Mouse (Mus musculus) midbrain, embryonic 16.5 days (tissue): ENCODE measurements around the gene Krt31. TPM values are rescaled to one million over a fixed set of nuclear protein-coding genes. Genes with fewer than 3 reads are reported as not detected.

ENCODE experiments used
- ATAC-seq: fragments of 200-750 bp; cut with Nextera tagmentation; 2 replicates; pipeline ENCODE4 v1.8.0; 2017; ENCODE audit warnings: moderate TSS enrichment
- H3K27ac ChIP-seq: fragments of 300-500 bp; sonication (generic); 2 replicates; pipeline ENCODE4 v1.5.1; 2014; ENCODE audit warnings: mild to moderate bottlenecking, low read length, mixed read lengths
- H3K27me3 ChIP-seq: fragments of 300-500 bp; sonication (generic); 2 replicates; pipeline ENCODE4 v1.6.1; 2014; ENCODE audit warnings: low read depth, low read length, mixed read lengths; ENCODE audit not compliant: control insufficient read depth, insufficient read depth
- H3K36me3 ChIP-seq: fragments of 300-500 bp; sonication (generic); 2 replicates; pipeline ENCODE4 v1.6.1; 2014; ENCODE audit warnings: mild to moderate bottlenecking, low read length, moderate library complexity, mixed read lengths; ENCODE audit not compliant: control insufficient read depth, insufficient read depth
- H3K4me1 ChIP-seq: fragments of 300-500 bp; sonication (generic); 2 replicates; pipeline ENCODE4 v1.6.1; 2014; ENCODE audit warnings: mild to moderate bottlenecking, low read length, mixed read lengths; ENCODE audit not compliant: control insufficient read depth, insufficient read depth
- H3K4me2 ChIP-seq: fragments of 300-500 bp; sonication (generic); 2 replicates; pipeline ENCODE4 v1.6.1; 2014; ENCODE audit warnings: mild to moderate bottlenecking, low read length, mixed read lengths
- H3K4me3 ChIP-seq: fragments of 300-500 bp; sonication (generic); 2 replicates; pipeline ENCODE4 v1.5.1; 2014; ENCODE audit warnings: low read depth, mild to moderate bottlenecking, low read length, moderate library complexity, mixed read lengths
- H3K9ac ChIP-seq: fragments of 300-500 bp; sonication (generic); 2 replicates; pipeline ENCODE4 v1.6.1; 2014; ENCODE audit warnings: low read depth, low read length, mixed read lengths
- H3K9me3 ChIP-seq: fragments of 300-500 bp; sonication (generic); replicated peaks from 2 replicates; pipeline ENCODE4 v1.6.1; 2014; ENCODE audit warnings: mild to moderate bottlenecking, low read length, mixed read lengths; ENCODE audit not compliant: control insufficient read depth, poor library complexity, severe bottlenecking
- WGBS: fragments of 180-500 bp; shearing (Covaris S2); extraction: QIAGEN DNeasy Blood & Tissue Kit; methylation state at CpG from one replicate; pipeline ENCODE4 v1.1.7; 2014; 5-methylcytosine and 5-hydroxymethylcytosine counted together
- polyA plus RNA-seq: library from polyadenylated mRNA; unstranded; fragments of >200 nt; fragmentation: Nextera tagmentation; extraction: Ambion mirVana; gene quantifications from 2 replicates; pipeline ENCODE4 v1.2.1, GENCODE M21; 2015

Krt31 gene
- not detected in 2 replicates for polyA plus RNA-seq

- Histone ChIP-seq H3K4me1 (no peaks in the 10 kb centered on the region), H3K9me3 (no peaks in the 10 kb centered on the region), H3K4me2 (no peak within 1 kb of the TSS), H3K27me3 (no peaks in the 10 kb centered on the region), H3K36me3 (no peaks in the 10 kb centered on the region), H3K9ac (no peak within 1 kb of the TSS), H3K4me3 (no peak within 1 kb of the TSS), H3K27ac (no peak within 1 kb of the TSS)
- 81% methylated on average over 3 of the region's 3 CpGs for WGBS
- ATAC-seq: no peak
Observed at GRCm38 (mm10) chr11:100050451-100050850, at the start of gene Krt31. TSS of gene Krt31 (minus strand) at chr11:100050551.

GRCm38 (mm10) chr11:100097819-100098218 lies 47.5 kb upstream of the Krt31 start:
- no peaks in the 10 kb centered on the region for H3K36me3 ChIP-seq
- no peak overlapping the region for H3K4me3 ChIP-seq
- H3K4me2 ChIP-seq: no peak overlapping the region
- no peaks in the 10 kb centered on the region for H3K27me3 ChIP-seq
- H3K9me3 ChIP-seq: no peaks in the 10 kb centered on the region
- no peaks in the 10 kb centered on the region for H3K4me1 ChIP-seq
- 72% methylated on average over 9 of the region's 9 CpGs for WGBS
- H3K9ac ChIP-seq: no peak overlapping the region
- no peak for ATAC-seq
- no peak overlapping the region for H3K27ac ChIP-seq

- no peaks in the 10 kb centered on the region for H3K36me3 ChIP-seq
- 90% methylated on average over 9 of the region's 9 CpGs for WGBS
- no peak within 1 kb of the TSS for H3K27ac ChIP-seq
- H3K4me2 ChIP-seq: no peak within 1 kb of the TSS
- no peak within 1 kb of the TSS for H3K4me3 ChIP-seq
- H3K9me3 ChIP-seq: no peaks in the 10 kb centered on the region
- H3K27me3 ChIP-seq: no peaks in the 10 kb centered on the region
- no peaks in the 10 kb centered on the region for H3K4me1 ChIP-seq
- no peak for ATAC-seq
- no peak within 1 kb of the TSS for H3K9ac ChIP-seq
Observed at GRCm38 (mm10) chr11:100096141-100096540, 45.8 kb upstream of the Krt31 start, which contains the start of gene Krt35. TSS of gene Krt35 (minus strand) at chr11:100096241.

GRCm38 (mm10) chr11:100088378-100089025 lies 38.2 kb upstream of the Krt31 start:
- H3K9me3 ChIP-seq: 0 out of 2 replicates have a peak, but pooled peaks cover 2% of the 10 kb centered on the region
- H3K9ac ChIP-seq: no peak overlapping the region
- H3K4me3 ChIP-seq: no peak overlapping the region
- no peak overlapping the region for H3K27ac ChIP-seq
- H3K4me2 ChIP-seq: no peak overlapping the region
- no peaks in the 10 kb centered on the region for H3K27me3 ChIP-seq
- no peaks in the 10 kb centered on the region for H3K4me1 ChIP-seq
- ATAC-seq: no peak
- H3K36me3 ChIP-seq: no peaks in the 10 kb centered on the region
- WGBS: 76% methylated on average over 7 of the region's 7 CpGs

- no peaks in the 10 kb centered on the region for H3K4me1 ChIP-seq
- 0 out of 2 replicates have a peak, but pooled peaks cover 2% of the 10 kb centered on the region for H3K9me3 ChIP-seq
- no peak within 1 kb of the TSS for H3K27ac ChIP-seq
- no peak for ATAC-seq
- 95% methylated on average over 10 of the region's 10 CpGs for WGBS
- H3K9ac ChIP-seq: no peak within 1 kb of the TSS
- no peak within 1 kb of the TSS for H3K4me3 ChIP-seq
- no peak within 1 kb of the TSS for H3K4me2 ChIP-seq
- H3K36me3 ChIP-seq: no peaks in the 10 kb centered on the region
- no peaks in the 10 kb centered on the region for H3K27me3 ChIP-seq
Observed at GRCm38 (mm10) chr11:100087861-100088260, 37.5 kb upstream of the Krt31 start, which contains the start of gene Krt32. TSS of gene Krt32 (minus strand) at chr11:100088226.

GRCm38 (mm10) chr11:100073873-100074272 lies 23.5 kb upstream of the Krt31 start:
- 61% methylated on average over 1 of the region's 1 CpGs for WGBS
- no peak overlapping the region for H3K9ac ChIP-seq
- ATAC-seq: no peak
- no peaks in the 10 kb centered on the region for H3K36me3 ChIP-seq
- H3K4me3 ChIP-seq: no peak overlapping the region
- no peak overlapping the region for H3K27ac ChIP-seq
- no peaks in the 10 kb centered on the region for H3K27me3 ChIP-seq
- H3K9me3 ChIP-seq: no peaks in the 10 kb centered on the region
- H3K4me1 ChIP-seq: no peaks in the 10 kb centered on the region
- no peak overlapping the region for H3K4me2 ChIP-seq

GRCm38 (mm10) chr11:100067293-100068036 lies 17.1 kb upstream of the Krt31 start:
- no peaks in the 10 kb centered on the region for H3K36me3 ChIP-seq
- no peaks in the 10 kb centered on the region for H3K9me3 ChIP-seq
- no peak overlapping the region for H3K4me3 ChIP-seq
- no peak for ATAC-seq
- no peak overlapping the region for H3K9ac ChIP-seq
- H3K27ac ChIP-seq: no peak overlapping the region
- 93% methylated on average over 17 of the region's 17 CpGs for WGBS
- H3K4me2 ChIP-seq: no peak overlapping the region
- H3K27me3 ChIP-seq: no peaks in the 10 kb centered on the region
- H3K4me1 ChIP-seq: no peaks in the 10 kb centered on the region; the same call in 1 of the 2 replicates

GRCm38 (mm10) chr11:100066236-100067010 lies 16.1 kb upstream of the Krt31 start:
- no peak overlapping the region for H3K4me2 ChIP-seq
- H3K4me1 ChIP-seq: no peaks in the 10 kb centered on the region; the same call in 1 of the 2 replicates
- no peaks in the 10 kb centered on the region for H3K36me3 ChIP-seq
- no peak overlapping the region for H3K9ac ChIP-seq
- 54% methylated on average over 12 of the region's 12 CpGs for WGBS
- no peak overlapping the region for H3K27ac ChIP-seq
- no peaks in the 10 kb centered on the region for H3K27me3 ChIP-seq
- ATAC-seq: no peak
- H3K9me3 ChIP-seq: no peaks in the 10 kb centered on the region
- H3K4me3 ChIP-seq: no peak overlapping the region
